Mouse (Mus musculus): Measurements from ENCODE around the gene Pgpep1. TPM values are rescaled to one million over a fixed set of nuclear protein-coding genes. Genes with fewer than 3 reads are reported as not detected.

The Pgpep1 gene
- polyA plus RNA-seq, 1 experiment: 38.5 TPM

DNA sequence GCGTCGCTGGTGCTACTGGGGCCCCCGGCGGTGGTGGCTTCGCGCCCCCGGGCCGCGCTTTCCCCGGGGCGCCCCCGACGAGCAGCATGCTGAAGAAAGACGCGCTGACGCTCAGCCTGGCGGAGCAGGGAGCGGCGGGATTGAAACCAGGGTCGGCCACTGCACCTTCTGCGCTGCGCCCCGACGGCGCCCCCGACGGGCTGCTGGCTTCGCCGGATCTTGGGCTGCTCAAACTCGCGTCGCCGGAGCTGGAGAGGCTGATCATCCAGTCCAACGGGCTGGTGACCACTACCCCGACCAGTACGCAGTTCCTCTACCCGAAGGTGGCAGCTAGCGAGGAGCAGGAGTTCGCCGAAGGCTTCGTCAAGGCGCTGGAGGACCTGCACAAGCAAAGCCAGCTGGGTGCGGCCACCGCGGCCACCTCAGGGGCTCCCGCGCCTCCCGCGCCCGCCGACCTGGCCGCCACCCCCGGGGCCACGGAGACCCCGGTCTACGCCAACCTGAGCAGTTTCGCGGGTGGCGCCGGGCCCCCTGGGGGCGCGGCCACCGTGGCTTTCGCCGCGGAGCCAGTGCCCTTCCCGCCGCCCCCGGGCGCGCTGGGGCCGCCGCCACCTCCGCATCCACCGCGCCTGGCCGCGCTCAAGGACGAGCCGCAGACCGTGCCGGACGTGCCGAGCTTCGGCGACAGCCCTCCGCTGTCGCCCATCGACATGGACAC, 39.1 kb upstream of the Pgpep1 start:
- peak overlapping the region; percentile 68 for H3ac ChIP-seq (ENCODE audit: control insufficient read depth, insufficient read length)
- peak overlapping the region; percentile 94 for H3K4me3 ChIP-seq
- H3K36me3 ChIP-seq (ENCODE audit: control insufficient read depth, insufficient read depth): no peaks in the 10 kb centered on the region
- TF ChIP-seq SRF (IDR thresholded peaks at IDR 0.05; ENCODE audit: control insufficient read depth, insufficient read length, low read depth) (no peak), E2F4 (IDR thresholded peaks at IDR 0.05; ENCODE audit: insufficient read depth) (no peak), POLR2AphosphoS2 (IDR thresholded peaks at IDR 0.05; ENCODE audit: insufficient read length, low read depth) (peak; percentile 13)
- H3K27me3 ChIP-seq (ENCODE audit: control insufficient read depth, insufficient read depth, insufficient read length): no peaks in the 10 kb centered on the region
- no peak overlapping the region for H3K4me2 ChIP-seq (ENCODE audit: low read depth)
- peaks cover 20% of the 10 kb centered on the region for H3K79me2 ChIP-seq (ENCODE audit: control insufficient read depth, insufficient read depth)

DNA sequence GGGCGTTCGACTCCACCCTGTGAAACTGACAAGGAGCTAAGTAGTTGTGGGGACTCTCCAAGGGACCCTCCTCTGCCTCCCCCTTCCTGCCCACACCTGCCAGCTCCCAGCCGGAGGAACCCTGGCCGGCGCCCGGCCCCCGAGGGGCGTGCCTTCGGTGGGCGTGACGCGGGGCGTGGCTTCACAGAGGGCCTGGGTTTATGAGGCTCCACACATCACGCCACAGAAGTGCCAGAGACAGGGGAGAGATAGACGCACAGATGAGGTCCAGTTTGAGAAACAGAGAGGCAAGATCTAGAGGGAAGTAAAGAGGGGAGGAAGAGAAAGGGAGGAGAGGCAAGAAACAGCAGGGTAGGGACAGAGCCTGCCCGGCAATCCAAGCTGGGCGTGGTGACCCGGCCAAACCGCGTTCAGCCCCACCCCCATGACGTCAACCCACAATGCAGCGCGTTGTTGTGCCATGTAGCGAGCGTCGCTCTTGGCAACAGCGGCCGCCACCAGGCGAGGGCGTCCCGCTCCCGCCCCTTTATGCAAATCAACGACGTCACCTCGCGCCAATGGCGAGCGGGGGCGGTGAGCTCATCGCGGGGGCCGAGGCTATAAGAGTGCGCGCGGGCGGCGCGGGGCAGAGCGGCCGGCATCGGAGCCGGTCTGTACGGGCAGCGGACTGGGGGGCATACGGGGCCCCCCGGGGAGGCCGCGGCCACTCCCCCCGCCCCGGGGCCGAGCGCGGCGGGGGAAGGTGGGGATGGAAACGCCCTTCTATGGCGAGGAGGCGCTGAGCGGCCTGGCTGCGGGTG, 38.3 kb upstream of the Pgpep1 start, which contains the start of gene Jund:
Gene Jund (plus strand): TSS at position 640 of the 800 bp plus-strand sequence.
- Histone ChIP-seq H3K4me3 (peak within 1 kb of the TSS; percentile 94), H3K4me2 (ENCODE audit: low read depth) (peak within 1 kb of the TSS; percentile 83), H3K36me3 (ENCODE audit: control insufficient read depth, insufficient read depth) (no peaks in the 10 kb centered on the region), H3K79me2 (ENCODE audit: control insufficient read depth, insufficient read depth) (peaks cover 20% of the 10 kb centered on the region), H3ac (ENCODE audit: control insufficient read depth, insufficient read length) (peak within 1 kb of the TSS; percentile 68), H3K27me3 (ENCODE audit: control insufficient read depth, insufficient read depth, insufficient read length) (no peaks in the 10 kb centered on the region)
- TF ChIP-seq USF1 (IDR thresholded peaks at IDR 0.05; ENCODE audit: low read depth): no peak
- peak; percentile 89 for TF ChIP-seq POLR2AphosphoS2 (IDR thresholded peaks at IDR 0.05; ENCODE audit: insufficient read length, low read depth)
- peak in 2 of 3 experiments; percentile 43 to 70 for TF ChIP-seq MYOG (IDR thresholded peaks at IDR 0.05; ENCODE audit: control insufficient read depth in 1 of 3, insufficient read depth in 1 of 3, insufficient read length in 2 of 3, low read depth in 2 of 3)
- peak; percentile 19 for TF ChIP-seq E2F4 (IDR thresholded peaks at IDR 0.05; ENCODE audit: insufficient read depth)
- peak in 2 of 3 experiments; percentile 29 to 58 for TF ChIP-seq MYOD1 (IDR thresholded peaks at IDR 0.05; ENCODE audit: control insufficient read depth in 1 of 3, insufficient read length in 2 of 3, low read depth in 2 of 3)
- no peak for TF ChIP-seq REST (IDR thresholded peaks at IDR 0.05; ENCODE audit: insufficient read depth, insufficient read length)
- peak; percentile 94 for TF ChIP-seq POLR2A (IDR thresholded peaks at IDR 0.05; ENCODE audit: insufficient read length, low read depth)
- TF ChIP-seq SRF (IDR thresholded peaks at IDR 0.05; ENCODE audit: control insufficient read depth, insufficient read length, low read depth): peak; percentile 84

DNA sequence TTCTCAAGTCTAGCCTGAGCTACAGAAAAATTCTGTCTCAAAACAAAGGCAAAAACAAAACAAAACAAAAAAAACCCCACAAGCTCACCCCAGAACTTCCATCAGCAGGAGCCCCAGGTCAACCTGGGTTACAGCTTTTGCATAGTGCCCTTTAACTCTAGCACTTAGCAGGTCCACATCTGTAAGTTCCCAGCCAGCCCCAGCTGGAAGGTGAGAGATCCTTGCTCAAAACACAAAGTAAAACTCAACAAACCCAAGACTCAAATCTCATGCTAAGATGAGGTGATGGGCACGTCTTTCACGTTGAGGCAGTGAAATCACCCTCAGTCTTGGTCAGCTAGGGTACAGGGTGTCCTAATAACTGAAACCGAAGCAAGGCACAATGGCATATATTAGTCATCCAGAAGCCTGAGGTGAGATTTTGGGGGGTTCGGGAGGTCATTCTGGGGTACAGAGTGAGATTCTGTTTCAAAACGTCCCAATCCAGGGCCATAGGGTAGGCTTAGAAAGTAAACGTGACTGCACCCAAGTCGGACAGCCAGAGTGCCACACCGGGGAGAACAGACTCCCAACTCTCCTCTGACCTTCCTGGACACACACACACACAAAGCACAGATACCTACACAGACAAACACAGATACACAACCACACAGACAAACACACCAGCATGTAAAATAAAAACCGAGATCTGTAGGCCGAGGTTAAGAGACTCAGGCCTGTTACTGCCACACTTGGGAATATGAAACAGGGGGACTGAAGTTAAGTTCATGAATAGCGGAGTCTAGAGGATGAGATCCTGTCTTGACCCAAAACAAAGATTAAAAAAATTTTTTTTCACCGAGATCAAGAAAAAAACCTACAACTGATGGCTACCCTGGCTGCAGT, 37.4 kb upstream of the Pgpep1 start:
- H3K4me3 ChIP-seq: peak overlapping the region; percentile 94
- TF ChIP-seq TCF3 (IDR thresholded peaks at IDR 0.05; ENCODE audit: insufficient read length, low read depth) (no peak), MYOG (IDR thresholded peaks at IDR 0.05; ENCODE audit: control insufficient read depth in 1 of 3, insufficient read depth in 1 of 3, insufficient read length in 2 of 3, low read depth in 2 of 3) (no peak), SRF (IDR thresholded peaks at IDR 0.05; ENCODE audit: control insufficient read depth, insufficient read length, low read depth) (no peak), USF1 (IDR thresholded peaks at IDR 0.05; ENCODE audit: low read depth) (no peak), E2F4 (IDR thresholded peaks at IDR 0.05; ENCODE audit: insufficient read depth) (no peak), MYOD1 (IDR thresholded peaks at IDR 0.05; ENCODE audit: control insufficient read depth in 1 of 3, insufficient read length in 2 of 3, low read depth in 2 of 3) (no peak), POLR2AphosphoS2 (IDR thresholded peaks at IDR 0.05; ENCODE audit: insufficient read length, low read depth) (no peak), CEBPB (IDR thresholded peaks at IDR 0.05; ENCODE audit: insufficient read depth, poor library complexity, severe bottlenecking) (no peak), POLR2A (IDR thresholded peaks at IDR 0.05; ENCODE audit: insufficient read length, low read depth) (no peak), MAX (IDR thresholded peaks at IDR 0.05; ENCODE audit: low read depth) (no peak), TCF12 (IDR thresholded peaks at IDR 0.05; ENCODE audit: insufficient read depth, poor library complexity, severe bottlenecking) (no peak), REST (IDR thresholded peaks at IDR 0.05; ENCODE audit: insufficient read depth, insufficient read length) (no peak)

DNA sequence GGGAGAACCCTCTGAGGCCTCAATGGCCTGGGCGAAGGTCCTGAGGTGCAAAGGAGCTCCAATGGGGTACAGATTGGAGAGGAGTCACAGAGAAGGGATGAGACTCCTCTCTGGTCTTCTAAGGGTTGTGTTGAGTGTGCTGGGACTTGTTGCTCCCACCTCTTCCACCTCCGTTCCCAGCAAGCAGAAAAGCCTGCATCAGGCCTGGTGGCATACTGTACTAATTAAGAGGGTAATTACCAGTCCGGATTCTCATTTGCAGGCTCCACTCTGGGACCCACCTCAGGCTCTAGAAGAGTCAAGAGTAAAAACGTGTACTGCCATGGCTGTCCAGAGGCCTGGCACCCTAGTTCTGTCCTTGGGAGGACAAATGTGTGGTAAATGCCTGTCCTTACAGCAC, 36.8 kb upstream of the Pgpep1 start:
- no peaks in the 10 kb centered on the region for H3K27me3 ChIP-seq (ENCODE audit: control insufficient read depth, insufficient read depth, insufficient read length)
- no peak for TF ChIP-seq REST (IDR thresholded peaks at IDR 0.05; ENCODE audit: insufficient read depth, insufficient read length)
- no peak for TF ChIP-seq SRF (IDR thresholded peaks at IDR 0.05; ENCODE audit: control insufficient read depth, insufficient read length, low read depth)
- no peak for TF ChIP-seq POLR2AphosphoS2 (IDR thresholded peaks at IDR 0.05; ENCODE audit: insufficient read length, low read depth)
- TF ChIP-seq TCF12 (IDR thresholded peaks at IDR 0.05; ENCODE audit: insufficient read depth, poor library complexity, severe bottlenecking): no peak
- TF ChIP-seq POLR2A (IDR thresholded peaks at IDR 0.05; ENCODE audit: insufficient read length, low read depth): no peak
- TF ChIP-seq MYOG (IDR thresholded peaks at IDR 0.05; ENCODE audit: control insufficient read depth in 1 of 3, insufficient read depth in 1 of 3, insufficient read length in 2 of 3, low read depth in 2 of 3): no peak
- no peak overlapping the region for H3K4me3 ChIP-seq

More for the DNA sequence above, 37.4 kb upstream of the Pgpep1 start:
- Histone ChIP-seq H3ac (ENCODE audit: control insufficient read depth, insufficient read length) (peak overlapping the region; percentile 68), H3K36me3 (ENCODE audit: control insufficient read depth, insufficient read depth) (no peaks in the 10 kb centered on the region), H3K79me2 (ENCODE audit: control insufficient read depth, insufficient read depth) (peaks cover 20% of the 10 kb centered on the region), H3K27me3 (ENCODE audit: control insufficient read depth, insufficient read depth, insufficient read length) (no peaks in the 10 kb centered on the region), H3K4me2 (ENCODE audit: low read depth) (peak overlapping the region; percentile 83)

More for the DNA sequence above, 36.8 kb upstream of the Pgpep1 start:
- H3K36me3 ChIP-seq (ENCODE audit: control insufficient read depth, insufficient read depth): no peaks in the 10 kb centered on the region
- no peak overlapping the region for H3ac ChIP-seq (ENCODE audit: control insufficient read depth, insufficient read length)
- peaks cover 20% of the 10 kb centered on the region for H3K79me2 ChIP-seq (ENCODE audit: control insufficient read depth, insufficient read depth)
- H3K4me2 ChIP-seq (ENCODE audit: low read depth): peak overlapping the region; percentile 6

Measured in myocyte (in vitro differentiated cells).